Mouse (Mus musculus) neural tube, embryonic 13.5 days (tissue): ENCODE data around the gene Mfsd4b5. TPM values are rescaled to one million over a fixed set of nuclear protein-coding genes. Genes with fewer than 3 reads are reported as not detected.
"Not testable (repeated sequence)": the region's sequence is repeated elsewhere in the genome, so short reads cannot be mapped to it uniquely, and the experiment has no call there.

Experiments used
- ATAC-seq: fragments of 200-750 bp; cut with Nextera tagmentation; 2 replicates; pipeline ENCODE4 v1.8.0; 2017; ENCODE audit warnings: low read depth, mild to moderate bottlenecking, moderate TSS enrichment, moderate library complexity
- H3K27ac ChIP-seq: fragments of 300-500 bp; sonication (generic); replicated peaks from 2 replicates; pipeline ENCODE4 v1.5.1; 2015; ENCODE audit warnings: moderate library complexity, mild to moderate bottlenecking, inconsistent platforms
- H3K27me3 ChIP-seq: fragments of 300-500 bp; sonication (generic); 2 replicates; pipeline ENCODE4 v1.6.1; 2015; ENCODE audit warnings: mild to moderate bottlenecking, inconsistent platforms
- H3K36me3 ChIP-seq: fragments of 300-500 bp; sonication (generic); 2 replicates; pipeline ENCODE4 v1.6.1; 2015; ENCODE audit warnings: mild to moderate bottlenecking, inconsistent platforms
- H3K4me1 ChIP-seq: fragments of 300-500 bp; sonication (generic); replicated peaks from 2 replicates; pipeline ENCODE4 v1.6.1; 2015; ENCODE audit warnings: inconsistent platforms
- H3K4me2 ChIP-seq: fragments of 300-500 bp; sonication (generic); 2 replicates; pipeline ENCODE4 v1.6.1; 2015; ENCODE audit warnings: inconsistent platforms, mild to moderate bottlenecking, moderate library complexity
- H3K4me3 ChIP-seq: fragments of 300-500 bp; sonication (generic); 2 replicates; pipeline ENCODE4 v1.5.1; 2015; ENCODE audit warnings: mild to moderate bottlenecking, inconsistent platforms
- H3K9ac ChIP-seq: fragments of 300-500 bp; sonication (generic); 2 replicates; pipeline ENCODE4 v1.6.1; 2015; ENCODE audit warnings: moderate library complexity, mild to moderate bottlenecking, inconsistent platforms
- H3K9me3 ChIP-seq: fragments of 300-500 bp; sonication (generic); 2 replicates; pipeline ENCODE4 v1.6.1; 2016; ENCODE audit warnings: inconsistent platforms
- whole genome bisulfite sequencing: fragments of 180-500 bp; shearing (Covaris S2); methylation state at CpG from one replicate; pipeline ENCODE4 v1.1.7; 2015; 5-methylcytosine and 5-hydroxymethylcytosine counted together
- polyA plus RNA-seq: library from polyadenylated mRNA; unstranded; fragments of >200 nt; fragmentation: Nextera tagmentation; extraction: Ambion mirVana; gene quantifications from 2 replicates; pipeline ENCODE4 v1.2.1, GENCODE M21; 2015

Gene Mfsd4b5
- polyA plus RNA-seq, 1 experiment from 2014 or later, result not detected

GRCm38 (mm10) chr10:39960441-39960822 is 26.0 kb downstream of the Mfsd4b5 start:
- Histone ChIP-seq H3K4me3 (peak overlapping the region; percentile 51; the same call in 1 of the 2 replicates), H3K27me3 (peaks cover 6% of the 10 kb centered on the region; the same call in 1 of the 2 replicates), H3K9me3 (no peaks in the 10 kb centered on the region), H3K27ac (no peak overlapping the region), H3K9ac (no peak overlapping the region), H3K4me2 (peak overlapping the region; percentile 83), H3K36me3 (no peaks in the 10 kb centered on the region), H3K4me1 (peaks cover 7% of the 10 kb centered on the region; the same call in 1 of the 2 replicates)
- peak; percentile 57 for ATAC-seq
- 45% methylated on average over 11 of the region's 11 CpGs for WGBS

- ATAC-seq, result peak; percentile 99
- H3K9me3 ChIP-seq, result no peaks in the 10 kb centered on the region
- peak within 1 kb of the TSS; percentile 66 for H3K9ac ChIP-seq
- H3K27me3 ChIP-seq, result peaks cover 6% of the 10 kb centered on the region; the same call in 1 of the 2 replicates
- peaks cover 7% of the 10 kb centered on the region; the same call in 1 of the 2 replicates for H3K4me1 ChIP-seq
- peak within 1 kb of the TSS; percentile 51 for H3K4me3 ChIP-seq
- WGBS, result under 1% methylated on average over 38 of the region's 38 CpGs
- H3K4me2 ChIP-seq, result peak within 1 kb of the TSS; percentile 83
- no peaks in the 10 kb centered on the region for H3K36me3 ChIP-seq
- H3K27ac ChIP-seq, result no peak within 1 kb of the TSS
Measured at GRCm38 (mm10) chr10:39959761-39960440, 26.5 kb downstream of the Mfsd4b5 start, which contains the start of gene Mfsd4b3. TSS of gene Mfsd4b3 (minus strand) at chr10:39960153.

DNA sequence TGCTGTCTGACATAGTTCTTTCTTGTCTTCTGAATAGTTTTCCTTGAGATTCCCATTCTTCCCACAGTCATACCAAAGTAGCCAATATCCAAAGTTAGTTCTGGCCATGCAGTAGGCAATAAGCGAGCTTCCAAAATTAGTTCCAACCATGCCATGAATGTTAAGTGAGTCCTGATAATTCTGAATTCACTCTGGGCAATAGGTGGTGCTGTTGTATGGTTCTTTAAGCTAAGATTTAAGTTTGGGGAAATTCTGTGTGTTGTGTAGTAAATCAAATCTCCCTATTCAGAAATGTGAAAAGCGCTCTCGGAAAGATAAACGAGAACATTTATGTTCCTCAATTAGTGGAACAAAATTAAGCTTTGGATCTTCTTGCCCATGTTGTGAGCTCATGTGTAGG is 28.2 kb downstream of the Mfsd4b5 start:
- no peak overlapping the region for H3K27ac ChIP-seq
- 70% methylated on average over 4 of the region's 4 CpGs for WGBS
- no peak overlapping the region for H3K4me3 ChIP-seq
- no peaks in the 10 kb centered on the region for H3K9me3 ChIP-seq
- H3K36me3 ChIP-seq, result no peaks in the 10 kb centered on the region
- peaks cover 6% of the 10 kb centered on the region; the same call in 1 of the 2 replicates for H3K27me3 ChIP-seq
- no peak overlapping the region for H3K4me2 ChIP-seq
- H3K4me1 ChIP-seq, result peaks cover 7% of the 10 kb centered on the region; the same call in 1 of the 2 replicates
- no peak for ATAC-seq
- no peak overlapping the region for H3K9ac ChIP-seq

DNA sequence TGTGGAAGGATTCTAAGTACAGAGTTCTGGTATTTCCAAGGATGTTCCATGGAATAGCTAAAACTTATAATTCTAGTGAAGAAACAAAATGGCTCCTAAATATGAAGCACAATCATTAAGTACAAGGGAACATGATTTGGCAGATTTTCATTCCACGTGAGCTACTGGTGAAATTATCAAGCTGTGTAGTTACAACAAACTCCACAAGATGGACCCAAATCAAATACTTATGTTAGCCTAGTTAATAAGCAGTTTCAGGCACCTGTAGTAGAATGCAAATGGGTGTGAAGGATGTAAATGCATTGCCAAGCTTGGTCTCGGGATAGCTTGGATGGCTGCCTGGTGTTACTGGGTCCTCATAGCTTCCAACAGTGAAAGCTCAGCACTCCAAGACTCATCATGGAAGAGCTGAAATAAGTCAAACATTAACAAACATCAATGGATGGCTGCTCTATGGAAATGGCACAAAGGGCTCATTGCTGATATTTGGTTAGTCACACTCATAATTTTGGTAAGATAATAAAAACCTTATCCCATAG is 30.0 kb downstream of the Mfsd4b5 start:
- H3K27me3 ChIP-seq, result peaks cover 6% of the 10 kb centered on the region; the same call in 1 of the 2 replicates

DNA sequence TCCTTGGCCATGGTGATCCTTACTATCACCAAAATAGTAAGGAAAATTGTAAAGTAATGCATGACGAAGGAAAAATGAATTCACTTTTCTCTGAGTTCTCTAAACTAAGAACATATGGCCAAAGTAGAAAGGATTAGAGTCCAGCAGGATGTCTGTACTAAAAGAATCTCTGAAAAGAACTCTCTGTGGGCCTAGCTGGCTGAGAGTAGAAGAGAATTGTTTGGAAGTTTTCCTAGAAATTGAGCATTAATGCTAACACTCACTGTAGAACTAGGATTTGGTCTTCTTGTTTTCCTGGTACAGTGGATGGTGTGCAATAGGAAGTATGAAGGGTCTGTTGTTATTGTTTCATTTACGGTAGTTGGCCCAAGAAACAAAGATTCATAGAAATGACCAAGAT is 31.3 kb downstream of the Mfsd4b5 start:
- no peaks in the 10 kb centered on the region for H3K36me3 ChIP-seq
- 76% methylated on average over 2 of the region's 2 CpGs for WGBS
- peaks cover 6% of the 10 kb centered on the region; the same call in 1 of the 2 replicates for H3K27me3 ChIP-seq
- no peak overlapping the region for H3K27ac ChIP-seq
- H3K9ac ChIP-seq, result no peak overlapping the region
- ATAC-seq, result no peak
- no peak overlapping the region for H3K4me3 ChIP-seq
- H3K4me2 ChIP-seq, result no peak overlapping the region
- peaks cover 7% of the 10 kb centered on the region; the same call in 1 of the 2 replicates for H3K4me1 ChIP-seq
- no peaks in the 10 kb centered on the region for H3K9me3 ChIP-seq

More for the DNA sequence above, 30.0 kb downstream of the Mfsd4b5 start:
- 67% methylated on average over 2 of the region's 2 CpGs for WGBS
- no peaks in the 10 kb centered on the region for H3K9me3 ChIP-seq
- no peak for ATAC-seq
- no peak overlapping the region for H3K9ac ChIP-seq
- no peak overlapping the region for H3K4me3 ChIP-seq
- H3K4me2 ChIP-seq, result no peak overlapping the region
- no peak overlapping the region for H3K27ac ChIP-seq
- H3K4me1 ChIP-seq, result peaks cover 7% of the 10 kb centered on the region; the same call in 1 of the 2 replicates
- H3K36me3 ChIP-seq, result no peaks in the 10 kb centered on the region

- Histone ChIP-seq H3K4me3 (no peak overlapping the region), H3K36me3 (no peaks in the 10 kb centered on the region), H3K9me3 (no peaks in the 10 kb centered on the region), H3K27ac (no peak overlapping the region), H3K4me1 (no peaks in the 10 kb centered on the region), H3K9ac (no peak overlapping the region), H3K4me2 (no peak overlapping the region), H3K27me3 (no peaks in the 10 kb centered on the region)
- WGBS, result 95% methylated on average over 2 of the region's 2 CpGs
- no peak for ATAC-seq
Measured at GRCm38 (mm10) chr10:39949377-39949954, 37.0 kb downstream of the Mfsd4b5 start.

- H3K36me3 ChIP-seq, H3K4me2 ChIP-seq, H3K9ac ChIP-seq, H3K27ac ChIP-seq, H3K4me3 ChIP-seq, H3K27me3 ChIP-seq, H3K9me3 ChIP-seq, H3K4me1 ChIP-seq, ATAC-seq: not testable (repeated sequence)
- 79% methylated on average over 3 of the region's 3 CpGs for WGBS
Measured at GRCm38 (mm10) chr10:39947195-39947594, 39.3 kb downstream of the Mfsd4b5 start.

DNA sequence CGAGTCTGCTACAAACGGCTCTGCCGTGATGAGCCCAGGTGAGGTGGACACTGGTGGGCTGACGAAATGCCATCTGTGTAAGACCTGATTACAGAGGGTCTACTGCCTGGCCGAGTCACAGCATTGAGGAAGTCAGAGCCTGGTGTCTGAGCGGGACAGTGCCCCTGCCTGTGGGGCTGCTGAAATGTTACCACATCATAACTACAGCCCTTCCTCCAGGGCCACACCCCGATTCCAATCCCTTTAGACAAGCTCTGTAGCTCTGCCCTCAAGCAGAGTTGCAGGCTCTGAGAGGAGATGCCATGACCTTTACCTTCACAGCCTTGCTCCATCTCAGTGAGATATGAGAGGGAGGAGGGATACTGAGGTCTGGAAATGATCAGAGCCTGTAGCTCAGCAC is 49.9 kb downstream of the Mfsd4b5 start:
- H3K4me2 ChIP-seq, result no peak overlapping the region
- H3K27ac ChIP-seq, result no peak overlapping the region
- no peak overlapping the region for H3K9ac ChIP-seq
- H3K4me1 ChIP-seq, result no peaks in the 10 kb centered on the region
- H3K4me3 ChIP-seq, result no peak overlapping the region
- 78% methylated on average over 7 of the region's 7 CpGs for WGBS
- H3K36me3 ChIP-seq, result no peaks in the 10 kb centered on the region
- no peaks in the 10 kb centered on the region for H3K27me3 ChIP-seq
- no peaks in the 10 kb centered on the region for H3K9me3 ChIP-seq
- no peak for ATAC-seq

GRCm38 (mm10) chr10:39926616-39927139 is 59.8 kb downstream of the Mfsd4b5 start, which contains the start of gene Mfsd4b2:
TSS of gene Mfsd4b2 (minus strand) at chr10:39926923.
- H3K9ac ChIP-seq, result peak within 1 kb of the TSS; percentile 68
- peaks cover 8% of the 10 kb centered on the region; the same call in 1 of the 2 replicates for H3K4me1 ChIP-seq
- H3K27me3 ChIP-seq, result peaks cover 22% of the 10 kb centered on the region
- WGBS, result under 1% methylated on average over 40 of the region's 41 CpGs
- H3K4me2 ChIP-seq, result peak within 1 kb of the TSS; percentile 80
- H3K27ac ChIP-seq, result no peak within 1 kb of the TSS
- H3K36me3 ChIP-seq, result no peaks in the 10 kb centered on the region
- peak; percentile 76 for ATAC-seq
- H3K9me3 ChIP-seq, result no peaks in the 10 kb centered on the region
- peak within 1 kb of the TSS; percentile 45 for H3K4me3 ChIP-seq

- not testable (repeated sequence) for ATAC-seq, H3K9me3 ChIP-seq, H3K4me3 ChIP-seq, H3K27ac ChIP-seq, H3K4me2 ChIP-seq, H3K4me1 ChIP-seq, H3K9ac ChIP-seq, H3K36me3 ChIP-seq
- 72% methylated on average over 8 of the region's 8 CpGs for WGBS
- peaks cover 22% of the 10 kb centered on the region for H3K27me3 ChIP-seq
Measured at GRCm38 (mm10) chr10:39924556-39924955, 61.9 kb downstream of the Mfsd4b5 start.

DNA sequence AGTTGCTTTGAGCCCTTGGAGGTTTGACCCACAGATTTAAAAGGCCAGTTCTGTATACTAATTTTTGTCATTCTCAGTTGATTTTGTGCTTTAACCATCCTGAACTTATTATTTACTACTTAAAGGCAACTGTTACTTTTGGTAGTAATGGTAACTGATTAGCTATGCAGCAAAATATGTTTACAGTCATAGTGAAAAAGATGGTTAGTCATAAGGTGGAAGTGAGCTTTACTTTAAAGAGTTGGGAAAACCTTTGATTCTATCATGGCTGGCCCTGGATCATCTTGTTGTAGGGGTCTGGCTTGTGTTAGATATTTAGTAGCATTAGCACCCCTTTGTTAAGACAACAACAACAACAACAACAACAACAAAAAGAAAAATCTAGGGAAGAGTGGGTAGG is 73.8 kb downstream of the Mfsd4b5 start:
- H3K27me3 ChIP-seq, result no peaks in the 10 kb centered on the region
- no peak for ATAC-seq

More for the DNA sequence above, 73.8 kb downstream of the Mfsd4b5 start:
- Histone ChIP-seq H3K4me1 (no peaks in the 10 kb centered on the region), H3K4me3 (no peak overlapping the region), H3K9ac (no peak overlapping the region), H3K36me3 (no peaks in the 10 kb centered on the region), H3K9me3 (no peaks in the 10 kb centered on the region), H3K4me2 (no peak overlapping the region), H3K27ac (no peak overlapping the region)
